Mouse (Mus musculus) frontal cortex, postnatal 10 days (tissue): ENCODE measurements at regions not wholly inside any gene's neighbourhood (a gene's known extent, or its start where the extent isn't known, plus 50 kb on each side); places are given as distances from the start of the nearest gene placed in this dataset.
"Not testable (repeated sequence)": the region's sequence is repeated elsewhere in the genome, so short reads cannot be mapped to it uniquely, and the experiment has no call there.

ENCODE experiments used
- DNase-seq, 2 experiments: peaks; one replicate each; pipeline ENCODE4 v3.0.0; 2022; ENCODE audit warnings: low spot score in 2 of 2, mixed read lengths in 1 of 2

DNA sequence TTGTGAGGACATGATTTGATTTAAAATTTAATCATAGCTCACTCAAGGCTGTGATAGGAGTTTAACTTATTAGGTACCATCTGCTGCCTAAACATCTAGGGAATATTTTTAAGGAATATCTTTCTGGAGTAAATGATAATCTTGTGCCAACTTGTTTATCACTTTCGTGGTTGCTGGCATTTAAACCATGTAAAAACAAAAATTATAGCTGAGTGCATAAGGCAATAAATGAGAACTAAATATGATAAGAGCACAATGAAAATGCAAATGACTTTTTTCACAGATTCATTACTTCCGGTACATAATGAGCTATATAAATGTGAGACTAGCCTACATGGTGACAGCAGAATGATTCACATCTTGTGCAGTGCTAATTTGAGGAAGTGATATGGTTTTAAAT, 221.8 kb upstream of the Tmprss15 start:
- no peak for DNase-seq

DNA sequence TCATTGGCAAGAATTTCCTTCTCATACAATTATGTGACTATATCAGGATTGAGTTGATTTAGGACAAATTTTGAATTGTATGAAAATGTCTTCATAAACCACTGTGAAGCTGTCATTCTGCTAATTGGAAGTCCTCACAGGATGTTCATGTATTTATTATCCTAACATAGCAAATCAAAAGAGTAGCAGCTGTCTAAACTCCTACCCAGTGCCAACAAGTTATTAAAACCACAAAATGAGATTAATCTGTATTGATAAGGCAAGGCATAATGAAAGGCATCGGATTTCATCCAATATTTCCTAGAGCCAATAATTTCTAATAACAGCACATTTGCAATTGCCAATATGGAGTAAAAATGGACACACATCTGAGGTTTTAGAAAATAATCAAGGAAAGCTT, 217.6 kb upstream of the Tmprss15 start:
- DNase-seq: no peak

DNA sequence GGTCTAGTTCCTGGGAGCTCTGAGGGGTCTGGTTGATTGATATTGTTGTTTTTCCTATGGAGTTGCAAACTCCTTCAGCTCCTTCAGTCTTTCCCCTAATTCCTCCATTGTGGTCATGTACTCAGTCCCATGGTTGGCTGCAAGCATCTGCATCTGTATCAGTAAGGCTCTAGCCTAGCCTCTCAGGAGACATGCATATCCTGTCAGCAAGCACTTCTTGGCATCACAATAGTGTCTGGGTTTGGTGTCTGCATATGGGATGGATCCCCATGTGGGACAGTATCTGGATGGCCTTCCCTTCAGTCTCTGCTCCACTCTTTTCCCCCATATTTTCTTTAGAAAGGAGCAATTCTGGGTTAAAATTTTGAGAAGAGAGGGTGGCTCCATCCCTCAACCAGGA, 205.7 kb upstream of the Tmprss15 start:
- DNase-seq: not testable (repeated sequence)

DNA sequence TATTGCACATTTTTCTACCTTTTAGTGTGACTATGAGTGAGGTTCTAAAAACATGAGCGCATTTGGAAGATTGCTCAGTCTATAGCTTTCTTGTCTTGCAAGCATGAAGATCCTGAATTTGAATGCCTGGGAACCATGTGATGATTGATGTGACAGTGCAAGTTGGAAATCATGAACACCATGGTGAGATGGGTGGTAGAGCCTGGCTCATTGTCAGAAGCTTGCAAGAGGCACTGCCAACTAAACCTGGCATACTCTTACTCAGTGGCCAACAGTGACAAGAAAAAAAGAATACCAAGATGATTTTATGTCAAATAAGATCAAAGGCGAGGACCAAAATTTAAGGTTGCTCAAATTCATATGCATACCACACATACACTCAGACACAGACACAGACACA, 188.1 kb upstream of the Tmprss15 start:
- no peak for DNase-seq

DNA sequence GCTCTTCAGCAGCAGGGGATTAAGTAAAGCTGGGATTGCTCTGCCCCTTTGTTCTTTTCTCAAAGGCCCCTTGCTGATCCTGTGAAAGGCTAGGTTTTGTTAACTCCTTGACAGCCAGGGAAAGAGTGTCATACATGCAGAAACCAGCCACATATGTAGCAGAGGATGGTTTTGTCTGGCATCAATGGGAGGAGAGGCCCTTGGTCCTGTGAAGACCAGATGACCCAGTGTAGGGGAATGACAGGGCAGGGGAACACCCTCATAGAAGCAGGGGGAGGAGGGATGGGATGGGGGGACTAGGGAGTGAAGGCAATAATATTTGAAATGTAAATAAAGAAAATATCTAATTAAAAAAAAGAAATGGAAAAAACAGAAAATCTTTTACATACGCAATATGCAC, 165.6 kb upstream of the Tmprss15 start:
- no peak for DNase-seq

DNA sequence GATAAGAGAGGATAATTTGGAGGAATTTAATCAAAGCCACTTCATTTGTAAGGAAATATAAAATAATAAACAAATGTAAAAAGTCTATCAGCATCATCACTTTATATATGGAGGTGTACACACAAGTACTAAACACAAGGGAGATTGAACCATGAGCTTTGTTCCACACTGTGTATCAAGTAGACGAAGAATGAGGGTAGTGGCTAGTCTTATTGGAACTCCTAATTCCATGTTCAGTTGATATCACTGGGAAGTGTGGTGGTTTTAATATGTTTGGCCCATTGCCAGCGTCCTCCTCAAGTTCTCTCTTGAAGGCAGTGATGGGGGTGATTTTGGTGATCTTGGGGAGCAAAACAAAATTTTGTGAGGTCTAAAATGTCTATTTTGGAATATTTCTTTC, 165.2 kb upstream of the Tmprss15 start:
- no peak for DNase-seq

DNA sequence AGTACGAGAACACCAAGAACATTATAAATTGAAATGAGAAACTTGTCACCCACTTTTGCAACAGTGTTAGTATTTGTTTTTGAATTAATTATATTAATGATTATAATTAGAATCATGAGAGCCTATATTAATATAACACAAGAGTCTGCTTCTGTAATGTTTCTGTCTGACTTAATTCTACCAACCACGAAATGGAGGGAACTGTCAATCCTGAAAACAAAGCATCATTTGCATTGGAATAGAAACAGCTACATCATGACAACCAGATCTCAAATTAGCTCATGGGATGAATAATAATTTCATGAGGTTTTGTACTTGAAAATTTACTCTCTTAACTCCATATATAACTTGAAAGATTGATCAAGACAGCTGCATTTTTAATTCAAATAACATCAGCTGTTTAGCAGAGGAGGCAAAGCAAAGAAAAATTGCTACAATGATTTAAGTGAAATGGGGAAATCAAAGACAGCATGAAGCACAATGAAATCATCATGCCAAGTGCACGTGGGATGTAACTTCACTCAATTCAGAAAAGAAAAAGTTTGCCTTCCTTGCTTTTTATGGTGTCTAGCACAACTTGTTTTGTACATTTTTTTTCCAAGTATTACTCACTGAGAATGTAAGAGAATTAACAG, 150.1 kb upstream of the Tmprss15 start:
- DNase-seq: no peak

DNA sequence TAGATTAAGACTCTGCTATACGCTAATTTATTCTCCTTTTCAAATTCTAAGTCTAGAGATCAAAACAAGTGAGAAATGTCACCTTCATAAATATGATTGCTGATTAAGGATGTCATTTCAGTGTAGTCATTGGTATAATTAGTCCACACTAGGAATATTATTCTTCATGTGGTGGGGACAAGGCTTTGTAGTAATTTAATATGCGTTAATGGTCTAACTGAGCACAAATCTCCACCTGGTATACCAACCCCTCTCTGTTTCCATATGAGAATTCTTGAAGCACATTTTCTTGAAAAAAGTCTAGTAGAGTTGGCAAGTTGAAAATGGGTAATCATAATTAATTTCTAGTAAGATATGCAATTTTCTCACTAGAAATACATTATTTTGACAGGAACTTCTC, 149.3 kb upstream of the Tmprss15 start:
- no peak for DNase-seq

DNA sequence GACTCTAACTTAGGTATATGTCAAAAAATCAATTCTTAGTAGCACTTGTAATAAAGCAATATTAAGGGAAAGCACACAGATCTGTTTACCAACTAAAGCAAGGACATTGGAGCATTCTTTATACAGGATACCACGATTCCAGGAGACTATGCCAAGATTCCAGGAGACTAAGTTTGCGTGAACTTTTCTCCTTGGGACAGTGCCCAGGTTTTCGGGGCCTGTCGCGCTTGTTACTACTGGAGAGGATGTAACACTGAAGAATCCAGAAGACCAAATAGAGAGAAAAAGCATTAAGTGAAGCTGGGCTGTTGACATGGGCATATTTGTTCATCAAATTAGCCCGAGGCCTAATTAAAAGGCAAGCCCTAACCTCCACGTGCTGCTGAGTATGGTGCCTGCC, 100.3 kb upstream of the Tmprss15 start:
- no peak for DNase-seq

DNA sequence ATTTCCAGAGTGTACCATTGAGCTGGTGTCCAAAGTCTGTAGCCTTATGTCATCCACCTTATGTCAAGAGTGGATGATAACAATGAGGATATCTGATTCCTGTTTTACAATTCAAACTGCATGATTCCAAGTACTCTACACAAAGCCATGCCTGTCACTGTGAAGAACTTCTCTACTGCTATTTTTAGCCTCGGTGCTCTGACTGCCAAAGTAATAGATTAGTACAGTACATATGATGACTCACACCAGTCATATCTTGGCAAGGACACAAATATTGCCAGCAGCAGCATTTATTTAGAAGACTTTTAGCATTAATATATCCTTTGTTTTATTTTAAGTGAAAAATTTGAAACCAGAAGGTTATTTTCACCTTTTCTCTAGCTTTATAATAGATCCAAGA, 95.6 kb upstream of the Tmprss15 start:
- DNase-seq: no peak

DNA sequence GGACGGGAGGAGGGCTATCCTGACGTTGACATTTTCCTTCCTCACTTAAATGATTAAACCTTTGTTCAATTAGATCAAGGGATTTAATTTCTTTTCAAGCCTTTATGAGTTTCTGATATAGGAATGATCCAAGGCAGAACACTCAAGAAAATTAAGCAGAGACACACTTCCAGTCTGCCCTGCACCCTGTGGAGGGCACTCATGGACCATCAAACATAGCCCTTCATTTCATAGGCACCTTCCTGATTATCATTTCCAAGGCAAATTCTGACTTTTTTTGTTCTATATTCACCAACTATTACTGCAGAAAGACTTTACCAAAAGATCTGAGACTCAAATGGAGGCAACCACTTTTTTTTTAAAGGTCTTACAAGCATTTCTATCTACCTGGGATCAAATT, 91.6 kb upstream of the Tmprss15 start:
- DNase-seq: peak; percentile 5 to 28

DNA sequence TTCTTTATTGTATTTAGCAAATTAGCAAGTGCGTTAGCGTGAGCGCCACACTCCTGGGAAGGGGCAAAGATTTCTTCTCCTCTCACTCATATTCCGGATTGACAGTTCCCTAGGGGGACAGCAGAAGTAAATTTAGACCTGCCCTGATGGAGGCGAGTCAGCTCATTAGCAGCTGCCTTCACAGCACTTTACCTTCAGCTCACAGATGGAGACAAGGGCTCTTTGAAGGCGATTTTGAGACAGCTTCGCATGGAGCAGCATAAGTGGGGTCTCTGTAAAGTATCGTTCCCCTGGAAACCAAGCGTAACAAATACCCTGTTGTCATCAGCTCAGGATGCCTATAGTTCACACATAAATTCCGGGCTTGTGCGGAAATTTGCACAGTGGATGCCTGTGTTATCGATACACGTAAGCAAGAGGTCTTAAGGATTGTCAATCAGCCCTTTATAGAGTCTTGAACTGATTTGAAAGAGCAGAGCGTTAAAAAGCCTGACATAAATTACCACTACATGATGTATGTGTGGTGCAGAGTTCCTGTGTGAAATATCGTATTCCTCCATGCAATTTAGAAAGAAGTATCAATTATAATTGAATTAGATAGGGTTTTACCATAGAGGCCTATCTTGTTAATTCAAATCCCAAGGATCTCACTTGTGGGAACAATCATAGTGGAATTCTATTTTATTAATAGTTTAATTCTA, 86.6 kb upstream of the Tmprss15 start:
- peak; percentile 6 to 8 for DNase-seq

DNA sequence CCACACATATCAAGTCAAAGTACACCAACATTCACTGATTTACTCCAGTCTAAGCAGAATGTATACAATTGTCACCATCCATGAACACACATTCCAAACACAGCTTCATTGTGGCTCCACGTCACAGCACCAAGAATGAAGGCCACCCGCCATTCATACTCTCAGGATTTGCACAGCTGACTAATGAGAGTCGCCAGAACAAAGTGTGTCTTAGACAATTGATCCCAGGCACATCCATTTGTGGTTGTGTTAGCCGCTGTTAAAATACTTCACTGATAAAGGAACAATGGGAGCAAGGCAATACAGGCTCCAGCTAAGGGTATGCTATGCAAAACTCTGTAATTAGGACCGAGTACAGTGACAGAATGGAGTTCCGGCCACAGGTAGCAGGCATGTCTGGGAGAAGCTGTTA, 85.9 kb upstream of the Tmprss15 start:
- DNase-seq: no peak

DNA sequence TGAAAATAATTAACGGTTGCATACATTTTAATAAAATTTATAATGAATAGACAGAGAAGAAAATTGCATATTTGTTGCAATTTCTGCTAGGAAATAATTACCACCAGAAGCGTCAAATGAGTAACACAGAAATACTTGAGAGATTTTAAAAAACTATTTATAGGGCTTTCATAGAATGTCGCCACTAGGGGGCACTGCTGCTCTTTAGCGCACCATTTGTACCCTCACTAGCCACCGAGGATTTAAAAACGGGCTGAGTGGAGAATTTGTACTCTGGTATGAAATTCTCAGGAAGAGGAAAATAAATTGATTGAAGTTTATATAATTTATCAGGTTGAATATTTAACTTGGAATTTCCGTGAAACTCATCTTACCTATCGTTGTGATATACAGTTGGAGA, 77.3 kb upstream of the Tmprss15 start:
- peak; percentile 32 to 75 for DNase-seq

DNA sequence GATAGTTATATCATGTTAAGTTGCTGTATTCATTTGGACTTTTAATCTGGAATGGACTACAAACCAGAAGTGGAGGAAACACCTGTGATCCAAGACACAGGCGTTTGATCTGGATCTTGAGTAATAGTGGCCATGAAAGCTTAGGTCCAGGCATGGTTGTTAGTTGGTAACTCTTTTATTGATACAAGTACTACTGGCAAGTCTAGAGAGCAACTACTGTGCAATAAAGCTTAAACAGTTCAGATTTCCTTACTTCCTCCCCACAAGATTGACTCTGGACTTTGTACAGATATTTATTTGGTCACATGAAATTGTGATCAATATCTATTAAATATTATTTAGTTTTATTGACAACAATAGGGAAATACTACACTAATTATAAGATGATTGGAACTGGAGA, 51.9 kb upstream of the Tmprss15 start:
- DNase-seq: no peak
